Mouse (Mus musculus): ENCODE results near the gene Eml4. TPM values are rescaled to one million over a fixed set of nuclear protein-coding genes. Genes with fewer than 3 reads are reported as not detected.

Eml4 gene
- polyA plus RNA-seq, 1 experiment, result 4.2 TPM

GRCm38 (mm10) chr17:83375848-83376247 lies 25.1 kb downstream of the Eml4 start:
- no peaks in the 10 kb centered on the region for H3K36me3 ChIP-seq (ENCODE audit: control insufficient read depth, insufficient read depth)
- no peak overlapping the region for H3K4me2 ChIP-seq (ENCODE audit: low read depth)
- peaks cover 45% of the 10 kb centered on the region for H3K79me2 ChIP-seq (ENCODE audit: control insufficient read depth, insufficient read depth)
- H3K4me3 ChIP-seq, result no peak overlapping the region
- no peak overlapping the region for H3ac ChIP-seq (ENCODE audit: control insufficient read depth, insufficient read length)
- no peaks in the 10 kb centered on the region for H3K27me3 ChIP-seq (ENCODE audit: control insufficient read depth, insufficient read depth, insufficient read length)
- TF ChIP-seq CEBPB (IDR thresholded peaks at IDR 0.05; ENCODE audit: insufficient read depth, poor library complexity, severe bottlenecking) (no peak), MYOG (IDR thresholded peaks at IDR 0.05; ENCODE audit: control insufficient read depth in 1 of 3, insufficient read depth in 1 of 3, insufficient read length in 2 of 3, low read depth in 2 of 3) (no peak), MAX (IDR thresholded peaks at IDR 0.05; ENCODE audit: low read depth) (no peak), TCF12 (IDR thresholded peaks at IDR 0.05; ENCODE audit: insufficient read depth, poor library complexity, severe bottlenecking) (no peak), REST (IDR thresholded peaks at IDR 0.05; ENCODE audit: insufficient read depth, insufficient read length) (no peak), SRF (IDR thresholded peaks at IDR 0.05; ENCODE audit: control insufficient read depth, insufficient read length, low read depth) (no peak), TCF3 (IDR thresholded peaks at IDR 0.05; ENCODE audit: insufficient read length, low read depth) (no peak), POLR2AphosphoS2 (IDR thresholded peaks at IDR 0.05; ENCODE audit: insufficient read length, low read depth) (no peak), MYOD1 (IDR thresholded peaks at IDR 0.05; ENCODE audit: control insufficient read depth in 1 of 3, insufficient read length in 2 of 3, low read depth in 2 of 3) (no peak), USF1 (IDR thresholded peaks at IDR 0.05; ENCODE audit: low read depth) (no peak)

GRCm38 (mm10) chr17:83376801-83377200 lies 26.1 kb downstream of the Eml4 start:
- Histone ChIP-seq H3K4me2 (ENCODE audit: low read depth) (no peak overlapping the region), H3K79me2 (ENCODE audit: control insufficient read depth, insufficient read depth) (peaks cover 44% of the 10 kb centered on the region), H3ac (ENCODE audit: control insufficient read depth, insufficient read length) (no peak overlapping the region), H3K36me3 (ENCODE audit: control insufficient read depth, insufficient read depth) (no peaks in the 10 kb centered on the region), H3K4me3 (no peak overlapping the region), H3K27me3 (ENCODE audit: control insufficient read depth, insufficient read depth, insufficient read length) (no peaks in the 10 kb centered on the region)
- TF ChIP-seq CEBPB (IDR thresholded peaks at IDR 0.05; ENCODE audit: insufficient read depth, poor library complexity, severe bottlenecking), result peak; percentile 85
- TF ChIP-seq POLR2AphosphoS2 (IDR thresholded peaks at IDR 0.05; ENCODE audit: insufficient read length, low read depth), result no peak

- Histone ChIP-seq H3K36me3 (ENCODE audit: control insufficient read depth, insufficient read depth) (no peaks in the 10 kb centered on the region), H3K79me2 (ENCODE audit: control insufficient read depth, insufficient read depth) (peaks cover 46% of the 10 kb centered on the region), H3K27me3 (ENCODE audit: control insufficient read depth, insufficient read depth, insufficient read length) (no peaks in the 10 kb centered on the region), H3K4me2 (ENCODE audit: low read depth) (no peak overlapping the region), H3K4me3 (no peak overlapping the region), H3ac (ENCODE audit: control insufficient read depth, insufficient read length) (no peak overlapping the region)
- no peak for TF ChIP-seq POLR2A (IDR thresholded peaks at IDR 0.05; ENCODE audit: insufficient read length, low read depth)
- TF ChIP-seq TCF3 (IDR thresholded peaks at IDR 0.05; ENCODE audit: insufficient read length, low read depth), result no peak
- no peak for TF ChIP-seq USF1 (IDR thresholded peaks at IDR 0.05; ENCODE audit: low read depth)
- no peak for TF ChIP-seq CEBPB (IDR thresholded peaks at IDR 0.05; ENCODE audit: insufficient read depth, poor library complexity, severe bottlenecking)
- TF ChIP-seq E2F4 (IDR thresholded peaks at IDR 0.05; ENCODE audit: insufficient read depth), result no peak
- no peak for TF ChIP-seq POLR2AphosphoS2 (IDR thresholded peaks at IDR 0.05; ENCODE audit: insufficient read length, low read depth)
- no peak for TF ChIP-seq SRF (IDR thresholded peaks at IDR 0.05; ENCODE audit: control insufficient read depth, insufficient read length, low read depth)
- TF ChIP-seq MYOD1 (IDR thresholded peaks at IDR 0.05; ENCODE audit: control insufficient read depth in 1 of 3, insufficient read length in 2 of 3, low read depth in 2 of 3), result no peak
These were observed 27.2 kb downstream of the Eml4 start for GRCm38 (mm10) chr17:83377755-83378443.

GRCm38 (mm10) chr17:83378444-83378762 lies 27.7 kb downstream of the Eml4 start:
- Histone ChIP-seq H3K36me3 (ENCODE audit: control insufficient read depth, insufficient read depth) (no peaks in the 10 kb centered on the region), H3K79me2 (ENCODE audit: control insufficient read depth, insufficient read depth) (peaks cover 47% of the 10 kb centered on the region), H3K27me3 (ENCODE audit: control insufficient read depth, insufficient read depth, insufficient read length) (no peaks in the 10 kb centered on the region), H3ac (ENCODE audit: control insufficient read depth, insufficient read length) (no peak overlapping the region), H3K4me3 (no peak overlapping the region), H3K4me2 (ENCODE audit: low read depth) (no peak overlapping the region)
- TF ChIP-seq E2F4 (IDR thresholded peaks at IDR 0.05; ENCODE audit: insufficient read depth), result no peak
- TF ChIP-seq SRF (IDR thresholded peaks at IDR 0.05; ENCODE audit: control insufficient read depth, insufficient read length, low read depth), result no peak
- TF ChIP-seq TCF3 (IDR thresholded peaks at IDR 0.05; ENCODE audit: insufficient read length, low read depth), result no peak
- no peak for TF ChIP-seq MYOD1 (IDR thresholded peaks at IDR 0.05; ENCODE audit: control insufficient read depth in 1 of 3, insufficient read length in 2 of 3, low read depth in 2 of 3)
- no peak for TF ChIP-seq REST (IDR thresholded peaks at IDR 0.05; ENCODE audit: insufficient read depth, insufficient read length)
- TF ChIP-seq MAX (IDR thresholded peaks at IDR 0.05; ENCODE audit: low read depth), result no peak
- TF ChIP-seq POLR2A (IDR thresholded peaks at IDR 0.05; ENCODE audit: insufficient read length, low read depth), result no peak
- TF ChIP-seq MYOG (IDR thresholded peaks at IDR 0.05; ENCODE audit: control insufficient read depth in 1 of 3, insufficient read depth in 1 of 3, insufficient read length in 2 of 3, low read depth in 2 of 3), result no peak
- no peak for TF ChIP-seq TCF12 (IDR thresholded peaks at IDR 0.05; ENCODE audit: insufficient read depth, poor library complexity, severe bottlenecking)
- no peak for TF ChIP-seq USF1 (IDR thresholded peaks at IDR 0.05; ENCODE audit: low read depth)
- no peak for TF ChIP-seq CEBPB (IDR thresholded peaks at IDR 0.05; ENCODE audit: insufficient read depth, poor library complexity, severe bottlenecking)
- no peak for TF ChIP-seq POLR2AphosphoS2 (IDR thresholded peaks at IDR 0.05; ENCODE audit: insufficient read length, low read depth)

DNA sequence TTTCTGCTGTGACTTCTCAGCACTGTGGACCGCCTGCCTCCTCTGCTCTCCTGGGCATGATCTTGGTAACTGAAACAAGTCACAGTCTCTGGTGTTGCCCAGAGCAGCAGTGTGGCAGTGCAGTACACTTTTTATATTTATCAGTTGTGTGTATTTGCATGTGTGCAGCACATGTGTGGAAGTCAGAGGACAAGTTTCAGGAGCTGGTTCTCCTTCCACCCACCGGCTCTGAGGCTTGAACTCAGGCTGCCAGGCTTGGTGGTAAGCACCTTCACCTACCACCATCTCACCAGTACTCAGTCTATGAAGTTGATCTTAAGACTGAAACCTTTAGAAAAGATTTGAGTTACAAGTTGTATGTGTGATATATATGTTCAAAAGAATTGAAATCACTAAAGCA lies 28.6 kb downstream of the Eml4 start:
- TF ChIP-seq TCF3 (IDR thresholded peaks at IDR 0.05; ENCODE audit: insufficient read length, low read depth) (no peak), E2F4 (IDR thresholded peaks at IDR 0.05; ENCODE audit: insufficient read depth) (no peak), POLR2AphosphoS2 (IDR thresholded peaks at IDR 0.05; ENCODE audit: insufficient read length, low read depth) (no peak), CEBPB (IDR thresholded peaks at IDR 0.05; ENCODE audit: insufficient read depth, poor library complexity, severe bottlenecking) (no peak), USF1 (IDR thresholded peaks at IDR 0.05; ENCODE audit: low read depth) (no peak), MYOG (IDR thresholded peaks at IDR 0.05; ENCODE audit: control insufficient read depth in 1 of 3, insufficient read depth in 1 of 3, insufficient read length in 2 of 3, low read depth in 2 of 3) (no peak), SRF (IDR thresholded peaks at IDR 0.05; ENCODE audit: control insufficient read depth, insufficient read length, low read depth) (no peak), REST (IDR thresholded peaks at IDR 0.05; ENCODE audit: insufficient read depth, insufficient read length) (no peak), MYOD1 (IDR thresholded peaks at IDR 0.05; ENCODE audit: control insufficient read depth in 1 of 3, insufficient read length in 2 of 3, low read depth in 2 of 3) (no peak), POLR2A (IDR thresholded peaks at IDR 0.05; ENCODE audit: insufficient read length, low read depth) (no peak), MAX (IDR thresholded peaks at IDR 0.05; ENCODE audit: low read depth) (no peak), TCF12 (IDR thresholded peaks at IDR 0.05; ENCODE audit: insufficient read depth, poor library complexity, severe bottlenecking) (no peak)
- H3K79me2 ChIP-seq (ENCODE audit: control insufficient read depth, insufficient read depth), result peaks cover 52% of the 10 kb centered on the region
- H3K4me3 ChIP-seq, result no peak overlapping the region
- H3K27me3 ChIP-seq (ENCODE audit: control insufficient read depth, insufficient read depth, insufficient read length), result no peaks in the 10 kb centered on the region
- no peak overlapping the region for H3K4me2 ChIP-seq (ENCODE audit: low read depth)
- H3ac ChIP-seq (ENCODE audit: control insufficient read depth, insufficient read length), result no peak overlapping the region
- H3K36me3 ChIP-seq (ENCODE audit: control insufficient read depth, insufficient read depth), result no peaks in the 10 kb centered on the region
